Comparison of ENCODE assay signal across 8 mouse cellular contexts in genomic region chr1:36744268-36744944, GRCm38 (mm10). TPM values are rescaled to one million over a fixed set of nuclear protein-coding genes. Genes with fewer than 3 reads are reported as not detected.
DNase-seq lines count a peak whose midpoint lies in the region; ATAC-seq lines count a peak whose summit lies in the region.

No protein-coding gene starts in this region.

- peak; percentile 48 to 89 for DNase-seq in adrenal gland, adult (ENCODE audit: inconsistent age in 2 of 2, low spot score in 1 of 2)
- DNase-seq in gastrocnemius, postnatal 10 days: peak; percentile 62
- DNase-seq in intestine, embryonic 14.5 days (ENCODE audit: low spot score): peak; percentile 85
- peak; percentile 65 to 88 for DNase-seq in left cerebral cortex, adult 9 months (ENCODE audit: low spot score in 2 of 2)
- DNase-seq in right cerebral cortex, postnatal 10 days (ENCODE audit: low spot score in 2 of 2): peak; percentile 86 to 93
- DNase-seq in urinary bladder, postnatal 4 days (ENCODE audit: low spot score in 2 of 2): peak; percentile 49 to 72

- H3K4me1 ChIP-seq in intestine, embryonic 14.5 days (replicated peaks; ENCODE audit: control insufficient read depth, insufficient read depth, low read length): peaks cover 4% of the 10 kb centered on the region; the same call in 1 of the 2 replicates
- peaks cover 7% of the 10 kb centered on the region for H3K4me1 ChIP-seq in megakaryocyte, embryonic 14.5 days

- 25% methylated on average over 17 of the region's 17 CpGs for WGBS in intestine, embryonic 14.5 days

- no peak overlapping the region for H3K27ac ChIP-seq in intestine, embryonic 14.5 days (ENCODE audit: low read depth)

- 0 out of 2 replicates have a peak, but pooled peaks cover 4% of the 10 kb centered on the region for H3K27me3 ChIP-seq in intestine, embryonic 14.5 days (replicated peaks; ENCODE audit: control insufficient read depth, insufficient read depth, low read length)
- H3K27me3 ChIP-seq in megakaryocyte, embryonic 14.5 days (replicated peaks): peaks cover 66% of the 10 kb centered on the region

- no peaks in the 10 kb centered on the region for H3K36me3 ChIP-seq in intestine, embryonic 14.5 days (ENCODE audit: control insufficient read depth, insufficient read depth, low read length)
- H3K36me3 ChIP-seq in megakaryocyte, embryonic 14.5 days (replicated peaks; ENCODE audit: low read length): no peaks in the 10 kb centered on the region

- peak overlapping the region; percentile 41 for H3K4me2 ChIP-seq in intestine, embryonic 14.5 days (ENCODE audit: low read length)

- H3K9me3 ChIP-seq in intestine, embryonic 14.5 days (ENCODE audit: control insufficient read depth, low read length): no peaks in the 10 kb centered on the region
- H3K9me3 ChIP-seq in megakaryocyte, embryonic 14.5 days: peaks cover 9% of the 10 kb centered on the region; the same call in 1 of the 2 replicates

- peak; percentile 83 for ATAC-seq in common myeloid progenitor, adult 5-6 weeks (replicated peaks; ENCODE audit: low read depth, poor library complexity, severe bottlenecking)
- peak; percentile 57; the same call in 1 of the 2 replicates for ATAC-seq in intestine, embryonic 14.5 days (replicated peaks; ENCODE audit: low FRiP score, low TSS enrichment, low read depth)

- no peak overlapping the region for H3K9ac ChIP-seq in intestine, embryonic 14.5 days (ENCODE audit: low read length)

- H3K4me3 ChIP-seq in intestine, embryonic 14.5 days (ENCODE audit: low read depth, low read length): no peak overlapping the region
- H3K4me3 ChIP-seq in megakaryocyte, embryonic 14.5 days (replicated peaks): peak overlapping the region; percentile 1

RNA-seq across cellular contexts. Expression of gene Zap70, which starts 17.2 kb away (rescaled TPM):
- 1.0 TPM in 1 of 2 replicates, not detected in the other for total RNA-seq in common myeloid progenitor, adult 5-6 weeks (2017)
- under 1 TPM; 0.34 to 0.38 TPM for total RNA-seq in gastrocnemius, postnatal 10 days (2021)
- polyA plus RNA-seq in intestine, embryonic 14.5 days (2014; fragmentation: Nextera tagmentation; extraction: Ambion mirVana): 0.46 and 0.72 TPM in 2 replicates
- not detected in 2 replicates for polyA plus RNA-seq in megakaryocyte, embryonic 14.5 days (2012; ENCODE audit: insufficient read depth, low replicate concordance)

RNA-seq across cellular contexts. Expression of gene Actr1b, which starts 30.2 kb away (rescaled TPM):
- total RNA-seq in common myeloid progenitor, adult 5-6 weeks (2017): 40.1 and 42.2 TPM in 2 replicates
- 100 to 1,000 TPM; 134 to 146 TPM for total RNA-seq in gastrocnemius, postnatal 10 days (2021)
- polyA plus RNA-seq in intestine, embryonic 14.5 days (2014; fragmentation: Nextera tagmentation; extraction: Ambion mirVana): 97.0 and 101 TPM in 2 replicates
- polyA plus RNA-seq in megakaryocyte, embryonic 14.5 days (2012; ENCODE audit: insufficient read depth, low replicate concordance): 26.0 and 36.4 TPM in 2 replicates

RNA-seq across cellular contexts. Expression of gene 4933424G06Rik, which starts 34.5 kb away (rescaled TPM):
- not detected in 2 replicates for total RNA-seq in common myeloid progenitor, adult 5-6 weeks (2017)
- not detected for total RNA-seq in gastrocnemius, postnatal 10 days (2021)
- polyA plus RNA-seq in intestine, embryonic 14.5 days (2014; fragmentation: Nextera tagmentation; extraction: Ambion mirVana): not detected in 2 replicates
- not detected in 2 replicates for polyA plus RNA-seq in megakaryocyte, embryonic 14.5 days (2012; ENCODE audit: insufficient read depth, low replicate concordance)

RNA-seq across cellular contexts. Expression of gene Cox5b, which starts 53.2 kb away (rescaled TPM):
- total RNA-seq in common myeloid progenitor, adult 5-6 weeks (2017): 326 and 756 TPM in 2 replicates
- total RNA-seq in gastrocnemius, postnatal 10 days (2021): 1,000 to 10,000 TPM; 1,243 to 1,338 TPM
- 736 and 800 TPM in 2 replicates for polyA plus RNA-seq in intestine, embryonic 14.5 days (2014; fragmentation: Nextera tagmentation; extraction: Ambion mirVana)
- polyA plus RNA-seq in megakaryocyte, embryonic 14.5 days (2012; ENCODE audit: insufficient read depth, low replicate concordance): 541 and 3,162 TPM in 2 replicates
